Mouse (Mus musculus) lung, postnatal 25 days (tissue): ENCODE measurements around the gene Vps51.

Source experiments
- DNase-seq: peaks from one replicate; pipeline ENCODE4 v3.0.0; 2022; ENCODE audit warnings: low spot score

The Vps51 gene

DNA sequence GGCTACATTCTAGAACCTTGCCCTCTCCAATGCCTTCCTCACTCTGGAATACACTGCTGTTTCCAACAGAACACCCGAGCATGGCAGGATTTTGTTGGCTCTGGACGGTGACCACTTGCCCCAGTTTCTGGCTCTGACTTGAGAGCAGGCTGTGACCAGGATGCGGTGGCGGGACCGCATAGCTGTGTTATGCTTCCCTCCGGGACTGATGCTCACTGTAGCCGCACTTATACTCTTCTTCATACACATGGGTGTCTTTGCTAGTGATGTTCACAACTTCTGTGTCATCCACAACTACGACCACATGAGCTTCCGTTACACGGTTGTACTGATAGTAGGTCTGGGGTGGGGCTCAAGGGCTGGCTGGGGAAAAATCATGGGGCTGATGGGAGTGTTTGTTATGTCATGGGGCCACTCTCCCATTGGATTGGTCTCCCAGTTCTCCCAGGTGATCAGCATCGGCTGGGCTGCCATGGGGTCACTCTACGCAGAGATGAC, 3.0 kb upstream of the Vps51 start, which contains the start of gene Tmem262:
Gene Tmem262, plus strand, starts transcription at position 51 of the 498 bp plus-strand sequence.
- DNase-seq: no peak

DNA sequence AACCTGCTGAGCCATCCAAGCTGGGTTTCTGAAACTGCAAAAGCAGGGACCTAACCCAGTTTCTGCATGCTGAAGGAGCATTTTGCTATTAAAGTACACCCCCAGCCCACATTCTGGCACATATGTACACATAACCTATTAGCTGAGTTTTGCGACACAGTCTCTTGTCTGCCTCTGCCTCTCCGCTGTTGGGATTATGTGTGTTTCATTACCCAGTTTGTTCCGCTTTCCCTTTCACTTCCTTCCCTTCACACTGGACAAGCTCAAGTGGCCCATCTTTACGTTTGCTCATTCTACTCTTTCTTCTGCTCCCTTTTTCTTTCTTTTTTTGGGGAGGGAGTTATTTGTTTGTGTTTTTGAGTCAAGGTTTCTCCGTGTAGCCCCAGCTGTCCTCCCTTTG, 3.1 kb downstream of the Vps51 start:
- DNase-seq: no peak

DNA sequence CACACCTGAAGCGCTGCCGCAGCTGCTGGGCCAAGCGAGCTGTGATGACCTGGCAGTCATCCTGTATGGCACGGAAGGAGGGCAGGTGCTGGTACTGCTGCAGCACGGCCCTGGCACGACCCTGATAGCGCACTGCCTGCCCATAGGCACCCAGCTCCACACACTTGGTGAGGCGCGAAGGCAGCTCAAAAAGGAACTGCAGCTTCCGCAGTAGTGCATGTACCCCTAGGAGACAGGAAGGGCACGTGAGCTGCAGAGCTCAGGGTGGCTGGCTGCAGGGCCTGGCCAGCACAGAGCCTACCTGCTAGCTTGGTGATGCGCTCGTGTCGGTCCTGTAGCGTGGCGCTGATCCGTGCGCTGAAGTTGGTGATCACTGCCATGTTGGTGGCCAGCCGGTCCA, 5.8 kb downstream of the Vps51 start:
- DNase-seq: no peak

DNA sequence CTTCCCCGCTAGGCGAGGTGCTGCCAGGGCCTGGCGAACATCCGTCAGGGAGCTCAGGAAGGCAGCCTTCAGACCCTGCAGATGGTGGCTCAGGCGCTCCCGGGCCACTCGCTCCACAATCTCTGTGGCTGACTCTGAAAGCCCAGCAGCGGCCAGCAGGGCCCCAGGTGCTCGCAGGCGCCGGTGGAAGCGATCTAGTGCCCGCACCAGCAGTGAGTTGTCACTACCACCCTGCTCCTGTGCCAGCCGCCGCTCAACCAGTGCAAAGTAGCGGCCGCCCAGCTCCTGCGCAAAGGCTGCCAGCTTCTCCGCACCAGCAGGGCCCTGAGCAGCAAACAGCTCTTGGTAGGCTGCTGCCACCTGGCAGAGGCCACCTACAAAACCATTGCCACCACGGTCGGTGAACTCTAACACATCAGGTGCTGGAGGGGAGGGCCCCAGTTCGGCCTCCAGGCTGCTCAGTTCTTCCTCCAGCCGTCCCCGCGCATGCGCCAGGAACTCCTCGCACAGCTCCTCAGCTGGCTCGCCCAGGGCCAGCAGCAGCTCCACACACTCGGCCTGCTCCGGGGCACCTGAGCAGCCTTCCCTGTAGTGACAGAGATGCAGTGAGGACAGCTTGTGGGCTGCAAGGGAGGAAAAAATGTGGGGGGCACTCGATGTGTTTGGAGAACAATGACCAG, 6.3 kb downstream of the Vps51 start:
- DNase-seq: no peak

DNA sequence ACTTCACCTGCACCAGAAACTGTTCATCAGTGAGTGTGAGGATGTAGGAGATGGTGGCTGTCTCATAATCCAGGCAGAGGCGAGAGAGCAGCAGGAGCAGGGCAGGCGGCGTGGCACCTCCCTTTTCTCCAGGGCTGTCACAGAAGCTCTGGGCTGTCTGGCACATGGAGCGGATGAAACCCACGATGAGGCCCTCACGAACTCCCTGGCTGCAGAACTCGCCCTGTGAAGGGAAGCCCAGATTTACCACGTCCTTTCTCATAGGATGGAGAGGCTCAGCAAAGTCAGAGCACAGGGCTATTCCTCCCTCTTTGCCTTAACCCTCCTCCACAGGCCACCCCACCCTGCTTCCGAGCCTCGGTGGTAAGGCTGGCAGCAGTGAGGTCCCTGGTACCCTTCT, 7.2 kb downstream of the Vps51 start:
- DNase-seq: no peak

DNA sequence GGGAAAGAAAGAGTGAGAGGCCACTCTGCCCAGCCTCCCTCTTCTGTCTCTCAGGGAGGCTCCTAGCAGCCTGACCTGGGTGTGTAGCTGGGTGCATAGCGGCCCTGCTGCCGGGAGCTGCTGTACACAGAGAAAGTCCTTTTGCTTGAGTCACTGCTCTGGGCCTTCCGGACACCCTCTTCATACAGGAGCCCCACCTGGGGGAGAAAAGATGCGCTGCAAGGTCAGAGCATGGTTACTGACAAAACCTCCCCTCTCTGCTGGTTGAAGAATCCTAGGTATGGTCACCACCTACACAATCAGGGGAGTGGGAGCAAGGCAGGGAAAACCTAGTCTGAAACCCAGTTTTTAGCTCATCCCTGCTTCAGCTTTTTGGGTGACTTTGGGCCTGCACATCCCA, 8.1 kb downstream of the Vps51 start:
- DNase-seq: no peak

DNA sequence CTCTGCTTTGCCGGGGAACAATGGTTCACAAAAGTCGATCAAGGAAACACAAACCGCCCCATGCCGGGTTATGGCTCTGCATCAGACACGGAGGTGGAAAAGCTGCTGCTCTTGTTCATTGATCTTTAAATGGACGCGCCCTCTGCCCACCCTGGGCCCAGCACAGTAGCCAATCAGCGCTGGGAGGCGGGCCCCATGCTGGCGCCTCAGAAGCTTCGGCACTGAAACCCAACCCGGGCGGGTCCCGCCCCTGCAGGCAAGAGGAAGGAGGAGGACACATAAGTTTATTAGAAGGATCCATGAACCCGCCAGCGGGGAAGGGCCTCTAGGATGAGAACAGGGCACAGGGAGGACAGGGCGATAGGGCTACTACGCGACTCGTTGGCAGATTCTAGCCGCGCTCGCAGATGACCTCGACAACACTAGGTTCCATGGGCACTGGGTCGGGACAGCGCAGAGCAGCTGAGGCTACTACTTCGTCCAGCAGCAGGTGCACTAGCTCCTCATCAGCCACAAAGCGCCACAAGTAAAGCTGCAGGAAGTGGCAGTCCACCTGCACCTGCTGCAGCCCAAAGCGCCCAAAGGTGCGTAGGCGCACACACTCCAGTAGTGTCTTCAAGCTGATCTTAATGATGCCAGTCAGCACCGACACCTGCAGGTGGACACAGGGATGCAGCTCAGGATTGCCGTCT, 9.2 kb downstream of the Vps51 start, which contains the start of gene Tm7sf2:
Gene Tm7sf2, minus strand, starts transcription at position 650 of the 692 bp plus-strand sequence.
- DNase-seq: peak; percentile 93

DNA sequence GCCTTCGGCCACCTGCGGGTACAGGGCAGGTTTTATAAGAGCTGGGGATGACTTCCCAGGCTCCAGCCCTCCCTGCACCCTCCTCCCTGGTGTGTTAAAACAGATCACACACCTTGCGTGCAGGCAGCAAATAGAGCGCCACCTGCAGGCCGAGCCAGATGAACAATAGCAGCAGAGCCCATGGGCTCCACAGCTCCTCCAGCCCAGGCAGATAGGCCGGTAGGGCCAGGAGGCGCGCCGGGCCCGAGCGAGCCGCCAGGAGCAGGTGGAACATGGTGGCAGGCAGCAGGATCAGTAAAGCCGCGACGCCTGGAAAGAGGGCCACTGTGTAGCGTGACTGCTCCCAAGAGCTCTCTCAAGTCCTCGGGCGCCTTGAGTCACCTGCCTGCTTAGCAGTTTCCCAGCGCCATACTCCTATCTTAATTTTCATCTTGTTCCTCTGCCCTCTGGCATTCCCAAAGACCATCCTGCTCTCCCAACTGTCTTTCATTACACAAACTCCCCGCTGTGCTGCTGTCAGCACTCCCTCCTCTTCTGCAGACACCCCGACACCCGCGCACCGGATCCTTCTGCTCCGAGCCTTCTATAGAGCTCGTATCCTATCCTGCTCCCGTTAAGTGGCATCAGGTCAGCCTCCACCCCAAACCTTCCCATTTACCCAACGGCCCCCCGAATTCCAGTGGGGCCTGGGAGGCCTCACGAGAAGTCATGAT, 9.9 kb downstream of the Vps51 start:
- peak; percentile 79 for DNase-seq

DNA sequence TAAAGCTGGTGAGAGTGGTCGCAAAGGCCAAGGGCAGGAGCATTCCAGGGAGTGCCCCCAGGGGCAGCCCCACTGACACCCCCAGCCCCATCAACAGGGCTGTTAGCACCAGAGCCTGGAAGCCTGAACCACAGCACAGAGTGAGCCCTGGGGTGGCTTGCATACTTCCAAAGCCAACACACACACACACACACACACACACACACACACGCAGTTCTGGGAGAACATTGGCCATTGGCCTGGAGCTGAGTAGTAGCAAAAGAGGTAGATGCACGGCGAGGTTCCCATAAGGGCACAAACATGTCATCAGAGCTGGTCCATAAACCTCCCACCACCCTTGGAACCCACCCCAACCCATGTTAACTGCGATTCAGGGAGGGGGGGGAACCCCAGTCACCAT, 10.5 kb downstream of the Vps51 start:
- no peak for DNase-seq

DNA sequence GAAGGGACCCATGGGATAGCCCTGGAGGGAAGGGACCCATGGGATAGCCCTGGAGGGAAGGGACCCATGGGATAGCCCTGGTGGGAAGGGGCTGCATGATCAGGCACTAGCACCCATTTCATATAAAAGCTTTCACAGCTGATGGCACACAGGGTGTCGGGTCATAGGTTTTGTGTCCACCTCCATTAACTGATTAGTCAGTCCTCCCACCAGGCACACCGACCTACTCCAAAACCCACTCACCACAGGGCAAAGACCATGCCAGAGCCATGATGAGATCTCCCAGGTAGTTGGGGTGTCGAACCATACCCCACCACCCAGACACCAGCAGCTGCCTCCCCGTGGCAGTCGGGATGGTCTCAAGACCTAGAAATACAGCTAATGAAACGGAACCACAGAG, 13.9 kb downstream of the Vps51 start:
- no peak for DNase-seq

DNA sequence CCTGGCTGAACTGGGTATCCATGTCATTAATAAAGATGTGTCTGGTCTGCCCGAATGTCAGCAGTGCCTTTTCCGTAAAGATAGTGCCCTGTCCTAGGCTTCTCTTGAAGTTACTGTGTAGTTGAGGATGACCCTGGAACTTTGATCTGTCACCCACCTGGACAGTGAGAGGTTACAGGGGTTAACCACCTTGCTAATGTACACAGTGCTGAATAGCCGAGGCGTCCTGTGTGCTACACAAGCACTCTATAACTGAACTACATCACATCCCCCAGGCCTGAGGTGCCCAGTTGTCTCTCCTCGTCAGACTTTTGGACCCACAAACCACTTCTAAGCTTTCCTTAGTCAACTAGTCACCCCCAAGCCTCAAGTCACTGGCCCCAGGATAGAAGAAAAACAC, 14.6 kb downstream of the Vps51 start:
- no peak for DNase-seq

DNA sequence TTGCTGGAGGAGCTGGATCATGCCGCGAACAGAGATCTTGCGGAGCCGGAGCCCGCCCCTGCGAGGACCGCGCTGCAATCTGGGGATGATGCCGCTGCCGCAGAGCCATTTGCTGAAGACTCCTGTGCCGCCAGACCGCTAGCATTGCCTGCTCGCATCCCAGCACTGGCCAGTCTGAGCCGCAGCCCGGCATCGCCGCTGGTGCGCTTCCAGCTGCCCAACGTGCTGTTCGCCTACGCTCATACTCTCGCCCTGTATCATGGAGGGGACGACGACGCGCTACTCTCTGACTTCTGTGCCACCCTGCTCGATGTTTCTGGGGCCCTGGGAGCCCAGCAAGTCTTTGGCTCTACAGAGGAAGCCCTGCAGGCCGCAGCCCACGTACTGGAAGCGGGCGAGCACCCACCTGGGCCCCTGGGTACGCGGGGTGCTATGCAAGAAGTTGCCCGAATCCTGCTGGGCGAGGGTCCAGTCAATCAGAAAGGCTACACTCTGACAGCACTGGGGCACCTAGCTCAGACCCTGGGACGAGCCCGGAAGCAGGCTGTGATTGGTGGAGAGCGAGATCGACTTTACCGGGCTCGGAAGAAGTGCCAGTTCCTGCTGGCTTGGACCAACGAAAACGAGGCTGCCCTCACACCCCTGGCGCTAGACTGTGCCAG, 15.3 kb downstream of the Vps51 start:
- peak; percentile 46 for DNase-seq

DNA sequence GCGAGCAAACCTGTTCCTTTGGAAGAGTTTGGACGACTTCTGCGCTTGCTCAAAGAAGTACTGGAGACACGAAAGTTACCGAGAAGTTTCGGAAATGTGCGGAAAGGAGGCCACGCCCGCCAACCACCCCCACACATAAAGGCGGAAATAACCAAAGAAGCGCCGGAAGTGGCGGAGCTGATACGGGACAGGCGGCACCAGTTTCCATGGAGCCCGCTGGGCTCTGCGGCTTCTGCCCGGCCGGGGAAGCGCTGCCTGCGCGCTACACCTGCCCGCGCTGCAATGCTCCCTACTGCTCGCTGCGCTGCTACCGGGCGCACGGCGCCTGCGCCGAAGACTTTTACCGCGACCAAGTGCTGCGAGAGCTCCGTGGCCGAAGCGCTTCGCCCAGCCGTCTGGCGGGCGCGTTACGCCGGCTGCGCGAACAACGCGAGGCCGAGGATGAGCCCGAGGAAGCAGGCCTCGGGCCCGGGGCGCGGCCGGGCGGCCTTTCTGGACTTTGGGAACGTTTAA, 16.0 kb downstream of the Vps51 start, which contains the start of gene Znhit2:
Gene Znhit2, plus strand, starts transcription at position 172 of the 513 bp plus-strand sequence.
- DNase-seq: peak; percentile 97

DNA sequence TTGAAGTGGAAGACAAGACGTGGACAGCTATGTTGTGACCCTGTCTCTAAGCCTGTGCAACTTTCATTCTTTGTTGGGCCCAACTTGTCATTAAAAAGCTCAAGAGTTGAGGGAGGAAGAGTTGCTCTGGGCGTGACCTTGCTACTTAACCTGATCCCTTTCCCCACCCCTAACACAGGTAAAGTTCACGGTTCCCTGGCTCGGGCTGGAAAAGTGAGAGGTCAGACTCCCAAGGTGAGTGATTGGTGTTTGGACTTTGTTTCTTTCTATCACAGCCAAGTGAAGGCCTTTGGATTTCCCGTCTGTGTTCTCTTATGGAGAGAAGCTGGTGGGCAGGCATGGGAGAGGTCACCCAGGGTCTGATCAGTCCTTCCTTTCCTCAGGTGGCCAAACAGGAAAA, 18.1 kb downstream of the Vps51 start:
- DNase-seq: no peak

DNA sequence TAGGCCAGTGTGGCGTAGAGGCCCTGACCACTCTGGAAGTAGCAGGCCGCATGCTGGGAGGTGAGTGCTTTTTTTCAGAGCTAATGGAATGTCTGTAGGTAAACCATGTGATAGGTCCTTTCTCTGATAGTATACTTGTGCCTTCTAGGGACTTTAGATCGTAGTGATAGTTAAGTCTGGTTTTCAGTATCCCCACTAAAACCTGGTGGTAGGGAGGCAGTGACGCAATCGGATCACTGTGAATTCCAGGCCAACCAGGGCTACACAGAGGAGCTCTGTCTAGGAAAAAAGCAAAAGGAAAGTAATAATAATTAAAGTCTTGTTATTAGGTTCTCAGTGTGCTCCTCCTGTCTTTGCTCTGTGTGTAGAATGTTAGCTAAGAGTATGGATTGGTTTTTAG, 18.5 kb downstream of the Vps51 start:
- DNase-seq: no peak

DNA sequence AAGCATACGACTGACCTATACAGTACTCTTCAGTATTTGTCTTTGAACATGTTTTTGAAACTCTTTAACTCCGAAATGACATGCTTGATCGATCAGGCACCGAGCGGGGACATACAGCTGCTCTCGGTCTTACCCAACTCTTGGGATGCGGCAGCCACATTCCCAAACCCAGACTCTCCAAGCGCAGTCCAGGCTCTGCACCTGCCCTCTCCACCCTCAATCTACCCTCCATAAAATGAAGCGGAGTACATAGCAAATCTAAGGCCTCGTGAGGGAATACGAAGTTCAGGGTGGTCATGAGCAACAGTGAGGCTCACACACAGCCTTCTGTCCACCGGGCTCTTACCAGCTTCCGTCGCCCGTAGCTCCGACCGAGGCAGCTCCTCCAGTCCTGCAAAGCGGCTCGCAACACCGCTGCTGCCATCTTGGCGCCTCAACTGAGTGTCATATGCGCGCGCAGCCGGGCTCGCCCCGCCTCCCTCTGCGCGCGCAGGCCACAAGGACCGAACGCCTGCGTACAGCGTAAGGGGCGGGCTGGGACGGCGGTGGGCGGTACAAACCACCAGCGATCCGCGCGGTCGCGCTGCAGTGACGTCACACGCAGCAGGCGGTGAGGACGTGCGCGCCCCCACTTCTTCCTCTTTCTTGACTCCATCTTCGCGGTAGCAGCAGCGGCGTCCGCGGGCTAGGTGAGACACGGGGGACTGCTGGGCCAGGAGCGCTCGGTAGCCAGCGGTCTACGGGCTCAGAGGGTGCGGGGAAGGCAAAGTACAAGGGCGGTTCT, 19.5 kb downstream of the Vps51 start, which contains the start of the genes Mrpl49 and Fau:
Gene Mrpl49, minus strand, starts transcription at position 473 of the 784 bp plus-strand sequence.
Gene Fau, plus strand, starts transcription at position 532 of the 784 bp plus-strand sequence.
- DNase-seq: peak; percentile 98

DNA sequence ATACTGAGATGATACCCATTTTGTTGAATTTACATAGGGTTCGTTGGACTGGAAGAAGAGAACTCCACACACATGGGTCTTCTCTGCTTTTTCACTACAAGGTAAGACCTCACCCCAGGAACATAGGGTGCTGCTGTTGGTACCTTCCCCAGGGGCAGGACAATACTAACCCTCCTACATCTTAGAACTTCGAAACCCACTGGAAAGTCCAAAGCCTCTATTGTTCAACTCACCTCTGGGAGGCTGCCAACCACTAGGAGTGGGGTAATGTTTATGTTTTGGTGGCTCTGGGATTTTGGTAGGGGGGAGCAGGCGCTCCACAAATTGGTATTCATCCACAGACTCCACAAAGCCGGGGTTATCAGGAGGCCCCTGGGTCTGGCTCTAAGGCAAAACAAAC, 20.3 kb downstream of the Vps51 start:
- no peak for DNase-seq

DNA sequence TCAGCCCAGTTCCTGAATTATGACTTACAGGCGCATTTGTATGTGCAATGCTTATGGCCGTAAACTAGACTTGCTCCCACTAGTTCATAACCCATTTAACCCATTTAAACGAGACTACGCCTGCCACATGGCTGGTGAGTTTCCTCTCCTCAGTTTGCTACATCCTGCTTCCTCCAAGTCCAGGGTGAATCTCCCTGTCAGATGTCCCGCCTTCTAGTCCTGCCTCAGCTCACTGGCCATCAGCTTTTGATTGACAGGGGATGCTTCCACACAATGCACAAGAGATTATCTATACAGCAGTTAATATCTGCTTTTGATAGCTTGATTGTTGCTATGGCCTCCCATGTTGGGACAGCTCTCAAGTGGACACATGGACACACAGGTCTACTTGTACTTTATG, 22.7 kb downstream of the Vps51 start:
- DNase-seq: no peak

DNA sequence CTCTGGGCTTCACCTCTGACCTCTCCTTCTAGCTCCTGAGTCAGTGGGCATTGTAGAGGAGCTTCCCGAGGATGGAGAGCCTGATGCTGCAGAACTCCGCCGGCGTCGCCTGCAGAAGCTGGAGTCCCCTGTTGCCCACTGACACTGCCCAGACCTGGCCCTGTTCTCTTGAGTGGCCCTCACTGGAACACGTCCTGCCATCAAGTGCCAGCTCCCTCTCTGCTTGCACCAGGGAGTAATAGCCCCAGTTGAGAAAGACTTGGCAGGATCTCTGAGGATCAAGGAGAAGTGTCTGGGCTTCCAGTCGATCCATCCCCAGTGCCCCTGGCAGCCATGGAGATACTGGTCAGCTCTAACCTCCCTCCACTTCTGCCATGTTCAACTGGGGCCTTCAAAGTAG, 24.5 kb downstream of the Vps51 start:
- no peak for DNase-seq

DNA sequence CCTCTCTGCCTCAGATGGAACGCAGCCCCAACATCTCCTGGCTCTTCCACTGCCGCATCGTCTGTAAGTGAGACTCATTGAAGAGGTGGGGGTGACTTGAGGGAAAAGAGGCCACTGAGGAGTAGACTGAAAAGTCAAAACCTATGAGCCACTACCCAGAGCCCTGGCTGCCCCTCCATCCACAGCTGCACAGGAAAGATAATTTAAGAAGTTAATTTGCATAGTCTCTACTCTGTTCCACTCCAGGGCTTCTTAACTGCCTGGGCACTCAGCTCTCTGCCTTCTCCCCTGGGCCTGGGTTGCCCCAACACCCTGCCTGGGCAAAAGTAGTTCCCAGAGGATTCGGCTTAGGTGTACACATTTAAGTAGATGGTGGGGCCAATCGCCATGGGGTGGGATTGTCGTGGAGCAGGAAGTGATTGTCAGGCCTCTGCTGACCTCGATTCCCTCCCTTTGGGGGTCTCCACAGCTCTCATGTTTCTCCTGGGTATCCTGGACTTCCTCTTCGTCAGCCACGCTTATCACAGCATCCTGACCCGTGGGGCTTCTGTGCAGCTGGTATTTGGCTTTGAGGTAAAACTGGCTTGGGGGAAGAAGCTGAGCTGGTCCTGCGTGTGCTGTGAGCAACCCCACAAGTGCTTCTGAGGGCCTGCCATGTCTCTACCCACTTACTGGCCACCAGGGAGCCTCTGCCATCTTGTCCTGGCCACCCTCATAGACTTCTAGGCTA, 28.2 kb downstream of the Vps51 start:
- DNase-seq: no peak

DNA sequence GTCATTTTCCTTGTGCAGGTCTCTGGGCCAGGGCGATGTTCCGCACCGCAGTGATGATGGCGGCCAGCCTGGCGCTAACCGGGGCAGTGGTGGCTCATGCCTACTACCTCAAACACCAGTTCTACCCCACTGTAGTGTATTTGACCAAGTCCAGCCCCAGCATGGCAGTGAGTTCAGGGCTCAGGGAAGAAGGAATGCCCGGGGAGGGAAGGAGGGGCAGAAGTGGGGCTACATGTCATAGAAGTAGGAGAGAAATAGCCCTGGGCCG, 29.2 kb downstream of the Vps51 start:
- no peak for DNase-seq
